In the genomic region with DNA sequence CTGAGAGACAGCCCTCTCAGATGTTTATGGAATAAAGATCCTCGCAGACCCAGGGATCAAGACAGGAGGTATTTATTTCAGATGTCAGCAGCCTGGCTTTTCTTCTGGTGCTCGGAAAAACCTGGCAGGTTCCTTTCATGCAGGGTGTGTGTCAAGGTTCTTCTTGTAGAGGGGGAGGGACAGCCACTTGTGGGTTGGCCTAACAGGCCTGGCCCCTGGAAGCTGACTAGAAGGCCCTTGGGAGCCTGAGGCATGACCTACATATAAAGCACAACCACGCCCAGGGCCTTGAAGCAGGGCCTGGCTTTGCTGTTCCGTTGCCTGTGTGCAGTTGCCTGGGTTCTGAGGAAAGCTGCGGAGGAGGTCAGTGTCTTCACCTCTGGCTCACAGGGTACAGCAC, we compare ENCODE assay signal across 8 mouse cellular contexts. TPM values are rescaled to one million over a fixed set of nuclear protein-coding genes. Genes with fewer than 3 reads are reported as not detected.
DNase-seq lines count a peak whose midpoint lies in the region; ATAC-seq and TF ChIP-seq lines count a peak whose summit lies in the region.

No protein-coding gene starts in this region.

- H3K4me3 ChIP-seq in liver, embryonic 11.5 days (ENCODE audit: low read depth, low read length) = no peak overlapping the region
- no peak overlapping the region for H3K4me3 ChIP-seq in embryonic facial prominence, embryonic 13.5 days
- no peak overlapping the region for H3K4me3 ChIP-seq in intestine, postnatal 0 days (ENCODE audit: low read depth, low read length)
- no peak overlapping the region for H3K4me3 ChIP-seq in stomach, embryonic 14.5 days (ENCODE audit: low read depth, low read length)

- H3K4me2 ChIP-seq in liver, embryonic 11.5 days = no peak overlapping the region
- H3K4me2 ChIP-seq in embryonic facial prominence, embryonic 13.5 days = no peak overlapping the region
- H3K4me2 ChIP-seq in intestine, postnatal 0 days (replicated peaks; ENCODE audit: low read depth) = peak overlapping the region; percentile 35
- H3K4me2 ChIP-seq in stomach, embryonic 14.5 days (replicated peaks; ENCODE audit: low read depth, low read length) = no peak overlapping the region

- no peak overlapping the region for H3K9ac ChIP-seq in liver, embryonic 11.5 days (ENCODE audit: low read depth, low read length)
- H3K9ac ChIP-seq in embryonic facial prominence, embryonic 13.5 days = 0 out of 2 replicates have a peak overlapping the region, but pooled peaks have one; percentile 3
- H3K9ac ChIP-seq in intestine, postnatal 0 days (ENCODE audit: low read depth, low read length) = no peak overlapping the region
- no peak overlapping the region for H3K9ac ChIP-seq in stomach, embryonic 14.5 days (replicated peaks; ENCODE audit: low read depth, low read length)

- DNase-seq in liver, embryonic 11.5 days (ENCODE audit: low spot score) = no peak
- DNase-seq in liver = no peak
- DNase-seq in thymus, adult 18-20 months = no peak
- DNase-seq in Muller cell, postnatal 12 days (ENCODE audit: inconsistent ontology term) = no peak

- H3K9me3 ChIP-seq in liver, embryonic 11.5 days (ENCODE audit: control insufficient read depth, low read length) = no peaks in the 10 kb centered on the region
- H3K9me3 ChIP-seq in embryonic facial prominence, embryonic 13.5 days = no peaks in the 10 kb centered on the region
- no peaks in the 10 kb centered on the region for H3K9me3 ChIP-seq in intestine, postnatal 0 days (ENCODE audit: control insufficient read depth)
- H3K9me3 ChIP-seq in stomach, embryonic 14.5 days (ENCODE audit: control insufficient read depth, low read depth, low read length) = no peaks in the 10 kb centered on the region

- H3K4me1 ChIP-seq in liver, embryonic 11.5 days (replicated peaks; ENCODE audit: control insufficient read depth, insufficient read depth, low read length) = peaks cover 6% of the 10 kb centered on the region
- peaks cover 30% of the 10 kb centered on the region for H3K4me1 ChIP-seq in embryonic facial prominence, embryonic 13.5 days
- peaks cover 19% of the 10 kb centered on the region for H3K4me1 ChIP-seq in intestine, postnatal 0 days (replicated peaks; ENCODE audit: control insufficient read depth, insufficient read depth, low read length)
- H3K4me1 ChIP-seq in stomach, embryonic 14.5 days (ENCODE audit: control insufficient read depth, insufficient read depth, low read length) = peaks cover 14% of the 10 kb centered on the region

- no peak for ATAC-seq in liver, embryonic 11.5 days (replicated peaks; ENCODE audit: low FRiP score)
- ATAC-seq in embryonic facial prominence, embryonic 13.5 days (ENCODE audit: insufficient number of reproducible peaks, insufficient read depth, low FRiP score, low TSS enrichment, low read depth) = no peak
- ATAC-seq in intestine, postnatal 0 days = peak; percentile 67
- ATAC-seq in stomach, embryonic 14.5 days (ENCODE audit: insufficient number of reproducible peaks, insufficient read depth, low FRiP score, low read depth) = peak; percentile 70
- ATAC-seq in megakaryocyte-erythroid progenitor cell, adult 5-6 weeks (replicated peaks; ENCODE audit: low FRiP score, low TSS enrichment, poor library complexity, severe bottlenecking) = no peak

- WGBS in liver, embryonic 11.5 days = 66% methylated on average over 5 of the region's 5 CpGs
- 39% methylated on average over 5 of the region's 5 CpGs for WGBS in embryonic facial prominence, embryonic 13.5 days
- WGBS in intestine, postnatal 0 days = 21% methylated on average over 5 of the region's 5 CpGs
- WGBS in stomach, embryonic 14.5 days = 42% methylated on average over 5 of the region's 5 CpGs

- peak overlapping the region; percentile 53; the same call in 1 of the 2 replicates for H3K27ac ChIP-seq in liver, embryonic 11.5 days (ENCODE audit: low read depth, low read length)
- H3K27ac ChIP-seq in embryonic facial prominence, embryonic 13.5 days = peak overlapping the region; percentile 81
- peak overlapping the region; percentile 84 for H3K27ac ChIP-seq in intestine, postnatal 0 days (ENCODE audit: low read depth, low read length)
- H3K27ac ChIP-seq in stomach, embryonic 14.5 days (ENCODE audit: low read length) = peak overlapping the region; percentile 78

- H3K27me3 ChIP-seq in liver, embryonic 11.5 days (replicated peaks; ENCODE audit: control insufficient read depth, insufficient read depth, low read length) = peaks cover 4% of the 10 kb centered on the region
- H3K27me3 ChIP-seq in embryonic facial prominence, embryonic 13.5 days = peaks cover 7% of the 10 kb centered on the region; the same call in 1 of the 2 replicates
- H3K27me3 ChIP-seq in intestine, postnatal 0 days (replicated peaks; ENCODE audit: control insufficient read depth, insufficient read depth, low read length) = no peaks in the 10 kb centered on the region
- no peaks in the 10 kb centered on the region for H3K27me3 ChIP-seq in stomach, embryonic 14.5 days (ENCODE audit: control insufficient read depth, insufficient read depth, low read length)

- TF ChIP-seq CTCF in intestine, postnatal 0 days (IDR thresholded peaks at IDR 0.05; ENCODE audit: low read depth) = no peak

- no peaks in the 10 kb centered on the region for H3K36me3 ChIP-seq in liver, embryonic 11.5 days (ENCODE audit: control insufficient read depth, insufficient read depth, low read length)
- H3K36me3 ChIP-seq in embryonic facial prominence, embryonic 13.5 days = no peaks in the 10 kb centered on the region
- H3K36me3 ChIP-seq in intestine, postnatal 0 days (ENCODE audit: control insufficient read depth, insufficient read depth) = no peaks in the 10 kb centered on the region
- no peaks in the 10 kb centered on the region for H3K36me3 ChIP-seq in stomach, embryonic 14.5 days (ENCODE audit: control insufficient read depth, insufficient read depth, low read length)

RNA-seq across cellular contexts. Expression of a gene that starts 16.7 kb away (rescaled TPM):
- polyA plus RNA-seq in liver, embryonic 11.5 days (2014; fragmentation: Nextera tagmentation; extraction: Ambion mirVana) = 265 and 295 TPM in 2 replicates
- polyA plus RNA-seq in embryonic facial prominence, embryonic 13.5 days (2015; fragmentation: Nextera tagmentation; extraction: Ambion mirVana) = 230 and 254 TPM in 2 replicates
- 127 and 135 TPM in 2 replicates for polyA plus RNA-seq in intestine, postnatal 0 days (2015; fragmentation: Nextera tagmentation; extraction: Ambion mirVana)
- 244 and 254 TPM in 2 replicates for polyA plus RNA-seq in stomach, embryonic 14.5 days (2014; fragmentation: Nextera tagmentation; extraction: Ambion mirVana)
- total RNA-seq in megakaryocyte-erythroid progenitor cell, adult 5-6 weeks (2014; fragmentation: Nextera tagmentation) = 32.8 and 36.5 TPM in 2 replicates
- 69.8 and 87.1 TPM in 2 replicates for total RNA-seq in megakaryocyte-erythroid progenitor cell, adult 5-6 weeks (2017)

RNA-seq across cellular contexts. Expression of a gene that starts 17.1 kb away (rescaled TPM):
- 1,052 and 1,118 TPM in 2 replicates for polyA plus RNA-seq in liver, embryonic 11.5 days (2014; fragmentation: Nextera tagmentation; extraction: Ambion mirVana)
- 1,017 and 1,050 TPM in 2 replicates for polyA plus RNA-seq in embryonic facial prominence, embryonic 13.5 days (2015; fragmentation: Nextera tagmentation; extraction: Ambion mirVana)
- 2,406 and 2,420 TPM in 2 replicates for polyA plus RNA-seq in intestine, postnatal 0 days (2015; fragmentation: Nextera tagmentation; extraction: Ambion mirVana)
- polyA plus RNA-seq in stomach, embryonic 14.5 days (2014; fragmentation: Nextera tagmentation; extraction: Ambion mirVana) = 1,095 and 1,156 TPM in 2 replicates
- total RNA-seq in megakaryocyte-erythroid progenitor cell, adult 5-6 weeks (2014; fragmentation: Nextera tagmentation) = 1,045 and 1,237 TPM in 2 replicates
- 386 and 612 TPM in 2 replicates for total RNA-seq in megakaryocyte-erythroid progenitor cell, adult 5-6 weeks (2017)

RNA-seq across cellular contexts. Expression of a gene that starts 17.2 kb away (rescaled TPM):
- polyA plus RNA-seq in liver, embryonic 11.5 days (2014; fragmentation: Nextera tagmentation; extraction: Ambion mirVana) = 0.69 and 2.4 TPM in 2 replicates
- 5.9 and 6.7 TPM in 2 replicates for polyA plus RNA-seq in embryonic facial prominence, embryonic 13.5 days (2015; fragmentation: Nextera tagmentation; extraction: Ambion mirVana)
- 1.0 and 1.9 TPM in 2 replicates for polyA plus RNA-seq in intestine, postnatal 0 days (2015; fragmentation: Nextera tagmentation; extraction: Ambion mirVana)
- 2.4 TPM in 1 of 2 replicates, not detected in the other for polyA plus RNA-seq in stomach, embryonic 14.5 days (2014; fragmentation: Nextera tagmentation; extraction: Ambion mirVana)
- total RNA-seq in megakaryocyte-erythroid progenitor cell, adult 5-6 weeks (2014; fragmentation: Nextera tagmentation) = not detected in 2 replicates
- total RNA-seq in megakaryocyte-erythroid progenitor cell, adult 5-6 weeks (2017) = not detected in 2 replicates

RNA-seq across cellular contexts. Expression of a gene that starts 37.7 kb away (rescaled TPM):
- polyA plus RNA-seq in liver, embryonic 11.5 days (2014; fragmentation: Nextera tagmentation; extraction: Ambion mirVana) = 1.6 and 4.1 TPM in 2 replicates
- 14.8 and 15.9 TPM in 2 replicates for polyA plus RNA-seq in embryonic facial prominence, embryonic 13.5 days (2015; fragmentation: Nextera tagmentation; extraction: Ambion mirVana)
- 3.9 and 4.0 TPM in 2 replicates for polyA plus RNA-seq in intestine, postnatal 0 days (2015; fragmentation: Nextera tagmentation; extraction: Ambion mirVana)
- 3.6 and 5.0 TPM in 2 replicates for polyA plus RNA-seq in stomach, embryonic 14.5 days (2014; fragmentation: Nextera tagmentation; extraction: Ambion mirVana)
- not detected in 2 replicates for total RNA-seq in megakaryocyte-erythroid progenitor cell, adult 5-6 weeks (2014; fragmentation: Nextera tagmentation)
- total RNA-seq in megakaryocyte-erythroid progenitor cell, adult 5-6 weeks (2017) = not detected in 2 replicates

RNA-seq across cellular contexts. Expression of a gene that starts 51.1 kb away (rescaled TPM):
- 10.5 and 12.3 TPM in 2 replicates for polyA plus RNA-seq in liver, embryonic 11.5 days (2014; fragmentation: Nextera tagmentation; extraction: Ambion mirVana)
- polyA plus RNA-seq in embryonic facial prominence, embryonic 13.5 days (2015; fragmentation: Nextera tagmentation; extraction: Ambion mirVana) = 3.9 and 4.6 TPM in 2 replicates
- 79.5 and 92.3 TPM in 2 replicates for polyA plus RNA-seq in intestine, postnatal 0 days (2015; fragmentation: Nextera tagmentation; extraction: Ambion mirVana)
- polyA plus RNA-seq in stomach, embryonic 14.5 days (2014; fragmentation: Nextera tagmentation; extraction: Ambion mirVana) = 12.7 and 15.3 TPM in 2 replicates
- total RNA-seq in megakaryocyte-erythroid progenitor cell, adult 5-6 weeks (2014; fragmentation: Nextera tagmentation) = 1.0 and 1.3 TPM in 2 replicates
- 3.7 and 6.9 TPM in 2 replicates for total RNA-seq in megakaryocyte-erythroid progenitor cell, adult 5-6 weeks (2017)

Comparison
In these comparisons a context has a peak if more than half of its experiments do, and no peak if none do; other contexts are left out.
1. ATAC-seq: peak in intestine, postnatal 0 days (single experiment) and stomach, embryonic 14.5 days (single experiment); none in liver, embryonic 11.5 days (single experiment), embryonic facial prominence, embryonic 13.5 days (single experiment) and megakaryocyte-erythroid progenitor cell, adult 5-6 weeks (single experiment).
2. Peak in every context shown above with its lines, with median percentiles within 50 percentile points of each other: H3K27ac ChIP-seq.